Mouse (Mus musculus) forebrain, embryonic 16.5 days (tissue): ENCODE data around the gene Slc25a10. TPM values are rescaled to one million over a fixed set of nuclear protein-coding genes. Genes with fewer than 3 reads are reported as not detected.

Experiments
- ATAC-seq: fragments of 200-750 bp; cut with Nextera tagmentation; 2 replicates; pipeline ENCODE4 v1.8.0; 2017; ENCODE audit warnings: mild to moderate bottlenecking, moderate library complexity
- H3K27ac ChIP-seq: fragments of 300-500 bp; sonication (generic); 2 replicates; pipeline ENCODE4 v1.5.1; 2014; ENCODE audit warnings: low read length, control low read depth
- H3K27me3 ChIP-seq: fragments of 300-500 bp; sonication (generic); replicated peaks from 2 replicates; pipeline ENCODE4 v1.6.1; 2014; ENCODE audit warnings: low read length; ENCODE audit not compliant: control insufficient read depth, insufficient read depth
- H3K36me3 ChIP-seq: fragments of 300-500 bp; sonication (generic); 2 replicates; pipeline ENCODE4 v1.6.1; 2014; ENCODE audit not compliant: control insufficient read depth, insufficient read depth
- H3K4me1 ChIP-seq: fragments of 300-500 bp; sonication (generic); replicated peaks from 2 replicates; pipeline ENCODE4 v1.6.1; 2014; ENCODE audit warnings: low read length; ENCODE audit not compliant: control insufficient read depth, insufficient read depth
- H3K4me2 ChIP-seq: fragments of 300-500 bp; sonication (generic); 2 replicates; pipeline ENCODE4 v1.6.1; 2014; ENCODE audit warnings: mild to moderate bottlenecking, low read length, control low read depth
- H3K4me3 ChIP-seq: fragments of 300-500 bp; sonication (generic); replicated peaks from 2 replicates; pipeline ENCODE4 v1.5.1; 2014; ENCODE audit warnings: mild to moderate bottlenecking, low read length, control low read depth
- H3K9ac ChIP-seq: fragments of 300-500 bp; sonication (generic); replicated peaks from 2 replicates; pipeline ENCODE4 v1.6.1; 2014; ENCODE audit warnings: low read depth, low read length, control low read depth
- H3K9me3 ChIP-seq: fragments of 300-500 bp; sonication (generic); 2 replicates; pipeline ENCODE4 v1.6.1; 2016; ENCODE audit warnings: low read length; ENCODE audit not compliant: control insufficient read depth
- WGBS: fragments of 180-500 bp; shearing (Covaris S2); extraction: QIAGEN DNeasy Blood & Tissue Kit; methylation state at CpG from one replicate; pipeline ENCODE4 v1.1.7; 2014; 5-methylcytosine and 5-hydroxymethylcytosine counted together
- polyA plus RNA-seq: library from polyadenylated mRNA; unstranded; fragments of >200 nt; fragmentation: Nextera tagmentation; extraction: Ambion mirVana; gene quantifications from 2 replicates; pipeline ENCODE4 v1.2.1, GENCODE M21; 2015

Slc25a10 gene
- polyA plus RNA-seq, 1 experiment from 2014 or later, result 26.5 TPM

DNA sequence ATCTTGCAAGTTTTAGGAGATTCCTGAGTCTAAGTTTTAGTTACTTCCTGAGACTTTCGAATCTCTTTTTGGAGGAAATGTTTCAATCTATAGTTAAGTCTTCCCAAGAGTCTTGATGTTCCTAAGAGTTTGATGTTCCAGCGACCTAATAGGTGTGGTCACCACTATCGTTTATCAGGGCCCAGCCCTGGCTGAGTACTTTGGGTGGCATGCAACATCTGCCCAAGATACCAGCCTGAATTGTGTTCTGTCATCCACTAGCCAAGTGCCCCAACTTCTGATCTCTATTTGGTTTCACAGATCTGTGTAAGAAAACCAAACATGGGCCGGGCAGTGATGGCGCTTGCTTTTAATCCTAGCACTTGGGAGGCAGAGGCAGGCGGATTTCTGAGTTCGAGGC is 36.2 kb upstream of the Slc25a10 start:
- 96% methylated on average over 7 of the region's 7 CpGs for WGBS
- H3K36me3 ChIP-seq, result no peaks in the 10 kb centered on the region
- no peak overlapping the region for H3K27ac ChIP-seq
- no peak overlapping the region for H3K9ac ChIP-seq
- no peaks in the 10 kb centered on the region for H3K27me3 ChIP-seq
- H3K4me1 ChIP-seq, result peaks cover 22% of the 10 kb centered on the region
- no peak overlapping the region for H3K4me2 ChIP-seq
- H3K4me3 ChIP-seq, result no peak overlapping the region
- H3K9me3 ChIP-seq, result no peaks in the 10 kb centered on the region
- ATAC-seq, result no peak

DNA sequence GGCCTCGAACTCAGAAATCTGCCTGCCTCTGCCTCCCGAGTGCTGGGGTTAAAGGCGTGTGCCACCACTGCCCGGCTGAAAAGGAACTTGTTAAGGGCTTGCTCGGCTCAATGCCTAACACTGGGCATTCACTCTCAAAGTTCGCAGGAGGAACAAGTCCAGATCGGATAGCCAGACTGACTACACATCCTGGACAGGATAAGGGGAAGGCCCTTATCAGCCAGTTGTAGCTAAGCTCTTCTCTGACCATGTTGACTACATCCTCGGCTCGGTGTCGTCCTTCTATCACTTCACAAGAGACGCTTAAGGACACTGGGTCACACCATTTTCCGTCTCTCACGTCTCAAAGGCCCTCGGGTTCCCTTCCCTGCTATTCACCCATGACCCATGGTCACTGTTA is 34.3 kb upstream of the Slc25a10 start:
- Histone ChIP-seq H3K4me3 (peak overlapping the region; percentile 97), H3K27ac (peak overlapping the region; percentile 80), H3K9ac (peak overlapping the region; percentile 99), H3K4me2 (peak overlapping the region; percentile 98), H3K9me3 (no peaks in the 10 kb centered on the region), H3K4me1 (peaks cover 22% of the 10 kb centered on the region), H3K36me3 (peaks cover 8% of the 10 kb centered on the region), H3K27me3 (no peaks in the 10 kb centered on the region)
- WGBS, result 36% methylated on average over 14 of the region's 14 CpGs
- no peak for ATAC-seq

DNA sequence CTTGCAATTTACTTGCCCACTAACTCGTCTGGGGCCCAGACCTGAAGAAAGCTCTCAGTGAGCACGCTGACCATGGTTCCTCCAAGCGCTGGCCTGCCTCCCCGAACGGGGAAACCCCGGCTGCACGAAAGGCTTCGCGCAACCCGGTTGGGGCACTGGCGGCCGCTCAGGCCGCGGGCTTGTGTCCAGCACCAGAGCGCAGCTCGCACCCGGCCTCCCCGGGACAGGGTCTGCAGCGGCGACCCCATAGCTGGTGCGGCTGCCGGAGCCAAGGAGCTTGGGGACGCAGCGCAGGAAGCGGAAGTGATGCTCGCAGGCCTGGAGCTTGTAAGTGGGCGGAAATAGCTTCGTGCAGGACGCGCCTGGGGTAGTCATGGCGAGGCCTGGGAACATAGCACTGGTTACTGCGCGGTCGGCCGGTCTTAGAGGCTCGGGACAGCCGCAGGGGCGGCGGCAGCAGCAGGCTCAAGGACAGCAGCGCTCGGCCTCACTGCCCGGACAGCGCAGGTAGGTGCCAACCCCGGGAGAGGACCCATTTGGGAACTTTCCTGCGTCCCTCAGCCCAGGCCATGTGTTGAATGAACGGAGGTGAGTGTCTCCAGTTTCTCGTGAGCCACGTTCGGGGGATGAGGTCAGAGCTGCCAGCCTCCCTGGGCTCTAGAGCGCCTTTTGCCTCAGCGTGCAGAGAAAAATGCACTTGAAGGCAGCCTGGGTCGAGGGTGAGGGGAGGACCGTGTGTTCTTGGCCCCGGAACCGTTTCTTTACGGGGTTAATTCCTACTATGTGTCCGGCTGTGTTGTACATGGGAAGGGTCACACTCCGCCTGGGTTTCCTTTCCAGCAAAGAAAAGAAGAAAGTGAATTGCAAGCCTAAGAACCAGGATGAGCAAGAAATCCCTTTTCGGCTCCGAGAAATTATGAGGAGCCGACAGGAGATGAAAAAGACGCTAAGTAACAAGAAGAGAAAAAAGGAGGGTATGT is 33.6 kb upstream of the Slc25a10 start, which contains the start of the genes Oxld1 and Ccdc137:
Oxld1 (minus strand) TSS at position 297 of the 980 bp plus-strand sequence.
Ccdc137 (plus strand) TSS at position 344 of the 980 bp plus-strand sequence.
- WGBS, result 5% methylated on average over 62 of the region's 62 CpGs
- H3K36me3 ChIP-seq, result peaks cover 10% of the 10 kb centered on the region
- H3K27me3 ChIP-seq, result no peaks in the 10 kb centered on the region
- H3K4me1 ChIP-seq, result peaks cover 22% of the 10 kb centered on the region
- ATAC-seq, result peak; percentile 96
- H3K9me3 ChIP-seq, result no peaks in the 10 kb centered on the region
- H3K4me2 ChIP-seq, result peak within 1 kb of the TSS; percentile 98
- H3K27ac ChIP-seq, result peak within 1 kb of the TSS; percentile 80
- H3K9ac ChIP-seq, result peak within 1 kb of the TSS; percentile 99
- peak within 1 kb of the TSS; percentile 97 for H3K4me3 ChIP-seq

DNA sequence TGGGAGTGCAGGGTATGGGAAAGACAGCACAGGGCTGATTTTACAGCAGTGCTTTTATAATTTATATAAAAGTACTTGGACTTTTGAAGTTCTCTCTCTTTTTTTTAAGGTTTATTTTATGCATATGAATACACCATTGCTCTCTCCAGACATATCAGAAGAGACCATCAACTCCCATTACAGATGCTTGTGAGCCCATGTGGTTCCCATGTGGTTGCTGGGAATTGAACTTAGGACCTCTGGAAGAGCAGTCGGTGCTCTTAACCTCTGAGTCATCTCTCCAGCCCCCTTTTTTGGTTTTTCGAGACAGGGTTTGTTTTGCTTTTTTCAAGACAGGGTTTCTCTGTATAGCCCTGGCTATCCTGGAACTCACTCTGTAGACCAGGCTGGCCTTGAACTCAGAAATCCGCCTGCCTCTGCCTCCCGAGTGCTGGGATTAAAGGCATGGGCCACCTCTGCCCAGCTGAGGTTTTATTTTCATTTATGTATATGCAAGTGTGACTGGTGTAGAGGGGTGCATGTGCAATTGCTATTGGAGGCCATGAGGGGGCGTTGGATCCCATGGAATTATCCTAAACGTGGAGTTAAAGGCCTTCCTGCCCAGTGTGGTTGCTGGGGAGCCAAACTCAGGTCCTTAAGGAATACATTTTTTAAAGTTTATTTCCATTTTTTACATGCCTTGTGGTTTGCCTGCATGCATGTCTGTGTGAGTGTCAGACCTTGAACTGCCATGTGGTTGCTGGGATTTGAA is 32.6 kb upstream of the Slc25a10 start:
- Histone ChIP-seq H3K9me3 (no peaks in the 10 kb centered on the region), H3K9ac (peak overlapping the region; percentile 99; the same call in 1 of the 2 replicates), H3K4me1 (peaks cover 22% of the 10 kb centered on the region), H3K27me3 (no peaks in the 10 kb centered on the region), H3K36me3 (peaks cover 12% of the 10 kb centered on the region), H3K4me3 (peak overlapping the region; percentile 97), H3K4me2 (peak overlapping the region; percentile 98), H3K27ac (no peak overlapping the region)
- WGBS, result 69% methylated on average over 6 of the region's 6 CpGs
- no peak for ATAC-seq

DNA sequence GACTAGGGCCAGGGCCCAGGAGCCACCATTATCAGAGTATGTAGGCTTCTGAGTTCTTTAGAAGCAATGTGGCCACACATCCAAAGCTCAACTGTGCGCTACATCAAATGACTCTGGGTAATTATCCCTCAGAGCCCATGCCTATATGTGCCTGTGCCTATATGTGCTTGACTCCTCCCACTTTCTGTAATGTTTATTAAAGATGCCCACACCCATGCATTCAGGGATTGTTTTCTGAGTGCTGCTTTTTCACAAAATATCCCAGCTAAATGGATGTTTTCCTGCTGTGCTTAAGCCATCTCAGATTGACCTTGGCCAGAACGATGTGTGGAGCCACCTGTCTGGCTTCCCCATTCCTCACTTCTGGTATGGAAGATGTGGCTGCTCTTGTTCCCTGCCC is 28.1 kb upstream of the Slc25a10 start:
- H3K36me3 ChIP-seq, result peaks cover 13% of the 10 kb centered on the region
- 84% methylated on average over 2 of the region's 2 CpGs for WGBS

DNA sequence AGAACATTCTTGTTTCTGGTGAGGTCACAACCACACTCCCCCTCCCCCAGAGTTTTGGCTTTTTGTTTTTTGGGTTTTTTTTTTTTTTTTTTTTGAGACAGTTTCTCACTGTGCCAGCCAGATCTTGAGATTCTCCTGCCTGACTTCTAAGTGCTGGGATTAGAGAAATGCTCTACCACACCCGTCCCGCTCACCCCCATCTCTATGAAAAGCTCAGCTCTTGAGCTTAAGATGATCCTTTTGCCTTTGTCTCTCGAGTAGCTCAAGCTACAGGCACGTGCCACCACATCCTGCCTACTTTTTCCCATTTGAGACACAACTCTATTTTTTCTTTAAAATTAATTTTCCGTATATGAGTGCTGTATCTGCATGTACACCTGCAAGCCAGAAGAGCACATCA is 27.3 kb upstream of the Slc25a10 start:
- H3K27me3 ChIP-seq, result no peaks in the 10 kb centered on the region
- H3K36me3 ChIP-seq, result peaks cover 13% of the 10 kb centered on the region
- no peak for ATAC-seq
- no peak overlapping the region for H3K9ac ChIP-seq
- no peak overlapping the region for H3K27ac ChIP-seq
- H3K4me1 ChIP-seq, result peaks cover 26% of the 10 kb centered on the region
- no peak overlapping the region for H3K4me2 ChIP-seq
- H3K9me3 ChIP-seq, result no peaks in the 10 kb centered on the region
- no peak overlapping the region for H3K4me3 ChIP-seq
- 85% methylated on average over 5 of the region's 5 CpGs for WGBS

More for the DNA sequence above, 28.1 kb upstream of the Slc25a10 start:
- H3K4me2 ChIP-seq, result no peak overlapping the region
- ATAC-seq, result no peak
- H3K27ac ChIP-seq, result no peak overlapping the region
- peaks cover 30% of the 10 kb centered on the region for H3K4me1 ChIP-seq
- no peak overlapping the region for H3K9ac ChIP-seq
- H3K27me3 ChIP-seq, result no peaks in the 10 kb centered on the region
- no peak overlapping the region for H3K4me3 ChIP-seq
- no peaks in the 10 kb centered on the region for H3K9me3 ChIP-seq

DNA sequence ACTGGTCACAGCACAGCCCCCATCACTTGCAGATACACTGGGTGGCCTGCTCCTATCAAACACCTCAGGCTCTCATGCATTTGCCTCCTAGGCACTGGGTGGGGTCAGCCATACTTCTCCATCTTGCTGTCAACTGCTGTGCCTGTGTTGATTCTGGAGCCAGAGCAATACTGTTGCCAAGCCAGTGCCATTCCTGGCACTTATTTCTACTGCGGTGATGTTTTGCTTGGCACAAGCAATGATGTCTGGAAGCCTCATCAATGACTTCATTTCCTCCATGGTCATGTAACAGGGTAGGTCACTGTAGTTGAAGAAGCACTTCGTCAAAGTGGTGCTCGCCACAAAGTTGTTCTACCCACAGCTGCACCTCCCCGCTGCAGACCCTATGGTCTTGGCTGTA is 26.1 kb upstream of the Slc25a10 start:
- Histone ChIP-seq H3K36me3 (peaks cover 18% of the 10 kb centered on the region), H3K4me3 (no peak overlapping the region), H3K9ac (no peak overlapping the region)

DNA sequence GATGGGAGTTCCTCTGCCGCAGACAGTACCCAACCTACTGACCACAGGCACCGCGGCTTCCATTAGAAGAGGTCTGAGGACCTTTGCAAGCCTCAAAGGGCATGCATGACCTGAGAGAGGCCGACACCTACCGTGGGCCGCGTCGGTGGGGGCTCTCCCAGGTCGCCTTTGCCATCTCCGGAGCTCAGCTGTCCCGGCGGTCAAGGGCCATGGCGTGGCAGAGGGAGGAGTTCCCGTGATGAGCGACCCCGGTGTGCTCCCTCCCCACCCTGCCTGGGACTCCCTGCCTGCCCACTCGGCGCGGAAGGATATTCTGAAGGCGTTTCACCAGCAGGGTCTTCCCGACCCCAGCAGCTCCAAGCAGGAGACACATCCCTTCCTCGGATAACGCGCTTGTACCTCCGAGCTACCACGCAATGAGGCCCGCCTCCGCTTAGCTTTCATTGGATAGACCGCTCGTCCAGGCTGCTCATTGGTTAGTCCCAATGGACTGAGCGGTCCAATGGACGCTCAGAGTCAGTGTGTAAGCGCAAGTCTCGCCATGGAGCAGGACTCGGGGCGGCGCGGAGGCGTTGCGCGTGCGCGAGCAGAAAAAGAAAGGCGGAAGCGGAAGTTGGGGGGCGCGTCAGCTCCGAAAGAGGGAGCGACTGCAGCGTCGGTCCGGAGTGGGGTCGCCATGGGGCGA is 24.4 kb upstream of the Slc25a10 start, which contains the start of gene Arl16:
Arl16 (minus strand) TSS at position 557 of the 685 bp plus-strand sequence.
- peaks cover 22% of the 10 kb centered on the region for H3K36me3 ChIP-seq
- under 1% methylated on average over 54 of the region's 54 CpGs for WGBS
- peaks cover 24% of the 10 kb centered on the region for H3K4me1 ChIP-seq
- peak within 1 kb of the TSS; percentile 94 for H3K9ac ChIP-seq
- H3K9me3 ChIP-seq, result no peaks in the 10 kb centered on the region
- H3K4me3 ChIP-seq, result peak within 1 kb of the TSS; percentile 99
- H3K4me2 ChIP-seq, result peak within 1 kb of the TSS; percentile 91
- H3K27me3 ChIP-seq, result no peaks in the 10 kb centered on the region
- ATAC-seq, result peak; percentile 100
- peak within 1 kb of the TSS; percentile 85 for H3K27ac ChIP-seq

More for the DNA sequence above, 26.1 kb upstream of the Slc25a10 start:
- Histone ChIP-seq H3K27ac (no peak overlapping the region), H3K4me2 (no peak overlapping the region), H3K27me3 (no peaks in the 10 kb centered on the region), H3K9me3 (no peaks in the 10 kb centered on the region), H3K4me1 (peaks cover 24% of the 10 kb centered on the region)
- ATAC-seq, result no peak
- WGBS, result 90% methylated on average over 4 of the region's 4 CpGs
